Mouse (Mus musculus) ES-E14 (cell line): ENCODE measurements around the gene Olfr1424.

Source experiments
- ZC3H11A ChIP-seq: IDR thresholded peaks from 2 replicates; pipeline ENCODE4 v1.6.1; 2012; ENCODE audit warnings: low read depth, mild to moderate bottlenecking, inconsistent platforms, low read length, borderline replicate concordance
- ZNF384 ChIP-seq: IDR thresholded peaks from 2 replicates; pipeline ENCODE4 v1.6.1; 2012; ENCODE audit warnings: low read depth, low read length, inconsistent platforms

GRCm38 (mm10) chr19:12010281-12010771 lies 52.2 kb downstream of the Olfr1424 start:
- TF ChIP-seq ZNF384 = no peak
- no peak for TF ChIP-seq ZC3H11A
